Mouse (Mus musculus) ovary, postnatal 14 days (tissue): Measurements from ENCODE around the gene Icosl.
"Not testable (repeated sequence)": the region's sequence is repeated elsewhere in the genome, so short reads cannot be mapped to it uniquely, and the experiment has no call there.

Experiments
- DNase-seq: peaks from one replicate; pipeline ENCODE4 v3.0.0; 2022; ENCODE audit warnings: low spot score

The Icosl gene

GRCm38 (mm10) chr10:78115153-78115552 lies 46.1 kb downstream of the Icosl start:
- no peak for DNase-seq

GRCm38 (mm10) chr10:78119422-78119821 lies 50.3 kb downstream of the Icosl start:
- no peak for DNase-seq

- not testable (repeated sequence) for DNase-seq
Measured at GRCm38 (mm10) chr10:78124137-78124536, 55.0 kb downstream of the Icosl start.

GRCm38 (mm10) chr10:78125061-78125460 lies 56.0 kb downstream of the Icosl start:
- DNase-seq: not testable (repeated sequence)

- DNase-seq: no peak
Measured at GRCm38 (mm10) chr10:78126311-78126710, 57.2 kb downstream of the Icosl start.

- no peak for DNase-seq
Measured at GRCm38 (mm10) chr10:78127046-78127870, 58.2 kb downstream of the Icosl start.

- no peak for DNase-seq
Measured at GRCm38 (mm10) chr10:78127931-78128330, 58.8 kb downstream of the Icosl start.

- no peak for DNase-seq
Measured at GRCm38 (mm10) chr10:78128647-78129046, 59.5 kb downstream of the Icosl start.

- DNase-seq: no peak
Measured at GRCm38 (mm10) chr10:78129423-78129822, 60.3 kb downstream of the Icosl start.

GRCm38 (mm10) chr10:78129998-78130397 lies 60.9 kb downstream of the Icosl start:
- no peak for DNase-seq
